Mouse (Mus musculus) intestine, postnatal 0 days (tissue): ENCODE results near the gene Lrrc23. TPM values are rescaled to one million over a fixed set of nuclear protein-coding genes. Genes with fewer than 3 reads are reported as not detected.

Source experiments
- ATAC-seq: fragments of 200-750 bp; cut with Nextera tagmentation; 2 replicates; pipeline ENCODE4 v1.8.0; 2017; ENCODE audit warnings: mild to moderate bottlenecking, moderate TSS enrichment, moderate library complexity
- H3K27ac ChIP-seq: fragments of 300-500 bp; sonication (generic); 2 replicates; pipeline ENCODE4 v1.5.1; 2014; ENCODE audit warnings: mild to moderate bottlenecking, low read depth, low read length, moderate library complexity
- H3K27me3 ChIP-seq: fragments of 300-500 bp; sonication (generic); replicated peaks from 2 replicates; pipeline ENCODE4 v1.6.1; 2014; ENCODE audit warnings: low read length, mixed read lengths; ENCODE audit not compliant: control insufficient read depth, insufficient read depth
- H3K36me3 ChIP-seq: fragments of 300-500 bp; sonication (generic); 2 replicates; pipeline ENCODE4 v1.6.1; 2014; ENCODE audit warnings: mild to moderate bottlenecking, moderate library complexity; ENCODE audit not compliant: control insufficient read depth, insufficient read depth
- H3K4me1 ChIP-seq: fragments of 300-500 bp; sonication (generic); replicated peaks from 2 replicates; pipeline ENCODE4 v1.6.1; 2014; ENCODE audit warnings: antibody characterized with exemption, low read length, mixed read lengths; ENCODE audit not compliant: control insufficient read depth, insufficient read depth
- H3K4me2 ChIP-seq: fragments of 300-500 bp; sonication (generic); replicated peaks from 2 replicates; pipeline ENCODE4 v1.6.1; 2014; ENCODE audit warnings: low read depth, mild to moderate bottlenecking, moderate library complexity
- H3K4me3 ChIP-seq: fragments of 300-500 bp; sonication (generic); 2 replicates; pipeline ENCODE4 v1.5.1; 2014; ENCODE audit warnings: low read depth, low read length
- H3K9ac ChIP-seq: fragments of 300-500 bp; sonication (generic); 2 replicates; pipeline ENCODE4 v1.6.1; 2014; ENCODE audit warnings: mild to moderate bottlenecking, low read depth, low read length
- H3K9me3 ChIP-seq: fragments of 300-500 bp; sonication (generic); 2 replicates; pipeline ENCODE4 v1.6.1; 2016; ENCODE audit warnings: mixed run types; ENCODE audit not compliant: control insufficient read depth
- CTCF ChIP-seq: sonication (generic); IDR thresholded peaks from 2 replicates; pipeline ENCODE4 v1.5.1; 2016; ENCODE audit warnings: low read depth, mild to moderate bottlenecking, control low read depth, antibody characterized with exemption, moderate library complexity
- WGBS: fragments of 180-500 bp; shearing (Covaris S2); extraction: QIAGEN DNeasy Blood & Tissue Kit; methylation state at CpG from one replicate; pipeline ENCODE4 v1.1.7; 2014; 5-methylcytosine and 5-hydroxymethylcytosine counted together
- polyA plus RNA-seq: library from polyadenylated mRNA; unstranded; fragments of >200 nt; fragmentation: Nextera tagmentation; extraction: Ambion mirVana; gene quantifications from 2 replicates; pipeline ENCODE4 v1.2.1, GENCODE M21; 2015

The Lrrc23 gene
- polyA plus RNA-seq, 1 experiment from 2014 or later, result 0.21 TPM

DNA sequence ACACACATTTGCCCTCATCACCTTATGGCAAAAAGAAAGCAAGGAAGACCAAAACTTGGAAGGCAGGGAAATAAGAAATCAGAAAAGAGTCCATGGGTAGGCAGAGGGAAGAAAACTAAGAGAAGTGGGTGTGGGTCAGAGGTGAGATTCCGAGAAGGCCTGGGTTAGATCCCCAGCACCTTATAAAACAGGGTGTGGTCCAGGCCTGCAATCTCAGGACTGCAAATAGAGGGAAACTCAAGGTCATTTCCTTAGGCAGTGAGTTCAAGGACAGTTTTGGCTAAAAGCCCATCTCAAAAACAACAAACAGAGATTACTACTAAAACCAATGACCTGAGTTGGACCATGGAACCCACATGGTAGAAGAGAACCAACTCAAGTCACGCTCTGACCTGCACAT lies 25.7 kb downstream of the Lrrc23 start:
- TF ChIP-seq CTCF, result no peak
- Histone ChIP-seq H3K4me2 (no peak overlapping the region), H3K4me3 (no peak overlapping the region), H3K27me3 (no peaks in the 10 kb centered on the region), H3K9ac (no peak overlapping the region), H3K4me1 (no peaks in the 10 kb centered on the region), H3K27ac (no peak overlapping the region), H3K36me3 (peaks cover 9% of the 10 kb centered on the region), H3K9me3 (no peaks in the 10 kb centered on the region)
- WGBS, result 71% methylated on average over 2 of the region's 2 CpGs
- ATAC-seq, result no peak

DNA sequence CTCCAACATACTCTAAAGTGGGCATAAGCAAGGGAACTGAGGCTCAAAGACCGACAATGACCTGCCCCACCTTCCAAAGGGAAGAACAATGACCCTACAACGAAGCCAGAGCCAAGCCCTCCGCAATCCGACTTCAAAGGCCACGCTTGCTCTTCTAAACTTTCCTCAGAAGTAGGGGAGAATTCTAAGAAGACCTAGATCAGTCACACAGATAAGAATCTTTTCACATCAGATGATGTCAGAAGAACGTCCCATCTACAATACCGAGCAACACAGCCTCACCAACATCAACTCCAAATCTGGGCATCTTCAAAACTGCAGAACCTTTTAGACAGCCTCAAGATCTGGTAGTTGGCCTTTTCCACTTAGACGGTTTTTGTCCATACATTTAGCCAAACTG lies 29.1 kb downstream of the Lrrc23 start:
- no peak for ATAC-seq
- Histone ChIP-seq H3K27me3 (no peaks in the 10 kb centered on the region), H3K36me3 (peaks cover 27% of the 10 kb centered on the region), H3K4me3 (no peak overlapping the region), H3K27ac (no peak overlapping the region), H3K4me1 (0 out of 2 replicates have a peak, but pooled peaks cover 4% of the 10 kb centered on the region), H3K9me3 (no peaks in the 10 kb centered on the region), H3K9ac (no peak overlapping the region), H3K4me2 (no peak overlapping the region)
- no peak for TF ChIP-seq CTCF
- 70% methylated on average over 8 of the region's 8 CpGs for WGBS

DNA sequence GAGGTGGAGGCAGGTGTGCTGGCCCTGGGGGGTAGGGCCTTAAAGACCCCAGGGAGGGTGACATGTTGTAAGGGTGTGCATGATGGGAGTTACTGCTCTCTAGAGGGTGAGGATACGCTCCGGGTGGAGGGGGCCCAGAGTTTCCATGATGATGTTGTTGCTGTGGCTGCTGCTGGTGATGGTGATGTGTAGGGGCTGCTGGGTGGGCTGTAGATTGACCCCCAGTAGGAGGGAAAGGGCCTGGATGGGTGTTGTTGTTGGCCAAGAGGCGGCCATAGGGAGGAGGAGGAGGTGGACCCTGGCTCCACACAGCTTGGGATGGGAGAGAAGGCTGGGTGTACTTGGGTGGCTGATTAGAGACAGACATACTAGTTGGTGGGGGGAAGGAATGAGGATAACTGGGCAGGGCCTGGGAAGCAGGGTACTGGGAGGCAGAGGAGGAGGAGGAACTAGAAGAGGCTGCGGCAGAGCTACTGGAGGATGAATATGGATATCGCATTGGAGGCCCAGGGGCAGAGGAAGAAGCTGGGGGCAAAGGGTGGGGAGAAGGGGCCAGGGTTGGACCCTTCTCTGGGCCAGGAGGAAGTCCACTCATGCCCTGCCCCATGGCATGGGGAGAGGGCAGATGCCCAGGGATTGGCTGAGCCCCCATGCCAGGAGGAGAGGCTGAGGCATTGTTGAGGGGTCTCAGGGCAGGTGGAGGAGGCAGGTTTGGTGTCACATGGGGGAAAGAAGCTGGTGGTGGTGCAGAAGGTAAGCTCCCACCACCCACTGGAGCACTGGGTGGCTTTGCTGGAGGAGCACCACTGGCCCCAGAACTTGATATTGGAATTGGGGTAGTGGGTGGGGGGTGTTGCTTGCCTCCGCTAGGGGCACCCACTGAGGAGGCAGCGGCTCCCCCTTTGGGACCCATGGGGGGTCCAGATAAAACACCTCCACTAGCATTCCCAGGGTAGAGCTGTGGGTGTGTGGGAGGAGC lies 32.6 kb downstream of the Lrrc23 start:
- TF ChIP-seq CTCF, result no peak
- Histone ChIP-seq H3K9ac (no peak overlapping the region), H3K27me3 (no peaks in the 10 kb centered on the region), H3K36me3 (peaks cover 45% of the 10 kb centered on the region), H3K27ac (no peak overlapping the region), H3K4me1 (0 out of 2 replicates have a peak, but pooled peaks cover 4% of the 10 kb centered on the region), H3K9me3 (no peaks in the 10 kb centered on the region), H3K4me3 (peak overlapping the region; percentile 55; the same call in 1 of the 2 replicates), H3K4me2 (peak overlapping the region; percentile 98; the same call in 1 of the 2 replicates)
- ATAC-seq, result no peak
- WGBS, result 87% methylated on average over 7 of the region's 7 CpGs

DNA sequence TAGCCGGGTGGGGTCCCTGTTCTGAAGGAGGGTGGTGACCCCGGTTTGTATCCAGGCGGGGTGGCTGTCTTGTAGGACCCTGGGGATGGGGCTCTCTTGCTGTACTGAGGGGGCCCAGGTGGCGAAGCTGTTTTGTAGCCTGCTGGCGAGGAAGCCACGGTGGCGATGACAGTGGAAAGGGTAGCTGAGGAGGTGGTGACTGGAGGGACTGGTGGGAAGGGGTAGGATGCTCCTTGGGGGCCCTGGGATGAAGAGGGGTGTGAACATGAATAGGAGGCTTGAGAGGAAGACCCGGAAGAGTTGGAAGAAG lies 33.3 kb downstream of the Lrrc23 start:
- Histone ChIP-seq H3K4me2 (peak overlapping the region; percentile 98), H3K9ac (peak overlapping the region; percentile 82), H3K27me3 (no peaks in the 10 kb centered on the region), H3K4me1 (0 out of 2 replicates have a peak, but pooled peaks cover 4% of the 10 kb centered on the region), H3K9me3 (no peaks in the 10 kb centered on the region), H3K4me3 (peak overlapping the region; percentile 55), H3K36me3 (peaks cover 45% of the 10 kb centered on the region), H3K27ac (peak overlapping the region; percentile 93; the same call in 1 of the 2 replicates)
- 20% methylated on average over 8 of the region's 8 CpGs for WGBS
- no peak for ATAC-seq
- TF ChIP-seq CTCF, result no peak

DNA sequence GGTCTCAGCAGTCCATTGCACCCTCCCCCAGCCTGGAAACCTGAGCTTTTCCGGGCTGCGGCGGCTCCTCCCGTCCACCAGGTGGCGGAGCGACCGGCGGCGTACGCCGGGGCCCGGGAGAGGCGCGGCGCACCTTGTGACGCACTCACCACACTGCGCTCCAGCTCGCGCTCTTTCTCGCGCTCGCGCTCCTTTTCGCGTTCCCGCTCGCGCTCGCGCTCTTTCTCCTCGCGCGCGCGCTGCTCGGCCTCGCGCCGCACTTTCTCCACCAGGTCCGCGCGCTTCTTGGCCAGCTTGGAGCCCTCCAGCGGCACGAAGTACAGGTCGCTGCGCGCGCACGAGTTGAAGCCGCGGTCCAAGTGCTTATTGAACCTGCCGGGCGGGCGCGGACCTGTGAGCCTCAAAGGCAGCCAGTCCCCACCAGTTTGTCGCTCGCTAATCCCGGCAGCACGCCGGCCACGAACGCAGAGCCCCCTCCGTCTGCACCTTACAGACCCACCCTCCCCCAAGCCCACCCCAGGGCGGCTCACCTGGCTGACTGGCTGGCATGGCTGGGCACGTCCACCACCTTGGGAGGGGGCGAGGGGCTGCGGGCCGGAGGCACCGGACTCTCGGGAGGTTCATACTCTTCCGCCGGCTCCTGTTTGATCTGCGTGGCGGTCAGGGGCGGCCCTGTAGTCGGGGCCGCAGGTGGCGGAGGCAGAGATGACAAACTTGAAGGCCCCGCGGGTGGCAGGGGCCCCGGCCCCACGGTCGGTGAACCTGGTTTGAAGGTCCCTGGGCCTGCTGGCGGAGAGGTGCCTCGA lies 33.8 kb downstream of the Lrrc23 start:
- H3K4me3 ChIP-seq, result peak overlapping the region; percentile 55
- H3K36me3 ChIP-seq, result peaks cover 45% of the 10 kb centered on the region
- H3K27ac ChIP-seq, result peak overlapping the region; percentile 93
- H3K4me1 ChIP-seq, result 0 out of 2 replicates have a peak, but pooled peaks cover 4% of the 10 kb centered on the region
- TF ChIP-seq CTCF, result peak; percentile 92
- H3K9me3 ChIP-seq, result no peaks in the 10 kb centered on the region
- peak overlapping the region; percentile 98 for H3K4me2 ChIP-seq
- peak overlapping the region; percentile 82 for H3K9ac ChIP-seq
- peak; percentile 82 for ATAC-seq
- no peaks in the 10 kb centered on the region for H3K27me3 ChIP-seq
- WGBS, result under 1% methylated on average over 81 of the region's 85 CpGs
